Mouse (Mus musculus) hindbrain, embryonic 12.5 days (tissue): ENCODE measurements around the gene Sh3bgrl2. TPM values are rescaled to one million over a fixed set of nuclear protein-coding genes. Genes with fewer than 3 reads are reported as not detected.
A peak's percentile ranks its signal among the peaks of the same experiment; 100 is the strongest.

Experiments used
- ATAC-seq: fragments of 200-750 bp; cut with Nextera tagmentation; 2 replicates; pipeline ENCODE4 v1.8.0; 2017; ENCODE audit warnings: moderate TSS enrichment; ENCODE audit not compliant: low FRiP score
- H3K27ac ChIP-seq: fragments of 300-500 bp; sonication (generic); 2 replicates; pipeline ENCODE4 v1.5.1; 2016; ENCODE audit warnings: mild to moderate bottlenecking
- H3K27me3 ChIP-seq: fragments of 300-500 bp; sonication (generic); 2 replicates; pipeline ENCODE4 v1.6.1; 2016; ENCODE audit warnings: mild to moderate bottlenecking
- H3K36me3 ChIP-seq: fragments of 300-500 bp; sonication (generic); 2 replicates; pipeline ENCODE4 v1.6.1; 2016; ENCODE audit warnings: mild to moderate bottlenecking
- H3K4me1 ChIP-seq: fragments of 300-500 bp; sonication (generic); 2 replicates; pipeline ENCODE4 v1.6.1; 2016
- H3K4me2 ChIP-seq: fragments of 300-500 bp; sonication (generic); replicated peaks from 2 replicates; pipeline ENCODE4 v1.6.1; 2016; ENCODE audit warnings: mild to moderate bottlenecking
- H3K4me3 ChIP-seq: fragments of 300-500 bp; sonication (generic); 2 replicates; pipeline ENCODE4 v1.5.1; 2016; ENCODE audit warnings: mild to moderate bottlenecking
- H3K9ac ChIP-seq: fragments of 300-500 bp; sonication (generic); 2 replicates; pipeline ENCODE4 v1.6.1; 2016; ENCODE audit warnings: mild to moderate bottlenecking, moderate library complexity
- H3K9me3 ChIP-seq: fragments of 300-500 bp; sonication (generic); replicated peaks from 2 replicates; pipeline ENCODE4 v1.6.1; 2016; ENCODE audit warnings: mild to moderate bottlenecking
- WGBS: fragments of 180-500 bp; shearing (Covaris S2); methylation state at CpG from one replicate; pipeline ENCODE4 v1.1.7; 2016; 5-methylcytosine and 5-hydroxymethylcytosine counted together
- polyA plus RNA-seq: library from polyadenylated mRNA; unstranded; fragments of >200 nt; fragmentation: Nextera tagmentation; extraction: Ambion mirVana; gene quantifications from 2 replicates; pipeline ENCODE4 v1.2.1, GENCODE M21; 2016

Sh3bgrl2 gene
- polyA plus RNA-seq, 1 experiment from 2014 or later, result 8.1 TPM

DNA sequence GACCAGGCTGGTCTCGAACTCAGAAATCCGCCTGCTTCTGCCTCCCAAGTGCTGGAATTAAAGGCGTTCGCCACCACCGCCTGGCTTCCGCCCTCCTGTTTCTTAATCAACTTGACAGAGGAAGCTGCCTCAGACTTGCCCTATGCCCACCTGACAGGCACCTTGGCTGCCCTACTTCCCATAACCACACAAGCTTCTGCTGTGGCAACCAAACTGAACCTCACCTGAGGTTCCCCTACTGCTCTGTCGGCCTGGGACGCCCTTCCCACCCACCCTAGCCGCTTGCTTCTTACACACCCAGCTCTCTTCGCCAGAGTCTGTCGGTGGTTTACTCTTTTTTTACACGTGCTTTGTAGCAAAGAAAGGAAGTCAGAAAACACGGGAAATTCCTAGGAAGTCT lies 103.9 kb downstream of the Sh3bgrl2 start:
- WGBS, result 82% methylated on average over 13 of the region's 13 CpGs
- Histone ChIP-seq H3K4me1 (peaks cover 14% of the 10 kb centered on the region), H3K4me2 (no peak overlapping the region)

DNA sequence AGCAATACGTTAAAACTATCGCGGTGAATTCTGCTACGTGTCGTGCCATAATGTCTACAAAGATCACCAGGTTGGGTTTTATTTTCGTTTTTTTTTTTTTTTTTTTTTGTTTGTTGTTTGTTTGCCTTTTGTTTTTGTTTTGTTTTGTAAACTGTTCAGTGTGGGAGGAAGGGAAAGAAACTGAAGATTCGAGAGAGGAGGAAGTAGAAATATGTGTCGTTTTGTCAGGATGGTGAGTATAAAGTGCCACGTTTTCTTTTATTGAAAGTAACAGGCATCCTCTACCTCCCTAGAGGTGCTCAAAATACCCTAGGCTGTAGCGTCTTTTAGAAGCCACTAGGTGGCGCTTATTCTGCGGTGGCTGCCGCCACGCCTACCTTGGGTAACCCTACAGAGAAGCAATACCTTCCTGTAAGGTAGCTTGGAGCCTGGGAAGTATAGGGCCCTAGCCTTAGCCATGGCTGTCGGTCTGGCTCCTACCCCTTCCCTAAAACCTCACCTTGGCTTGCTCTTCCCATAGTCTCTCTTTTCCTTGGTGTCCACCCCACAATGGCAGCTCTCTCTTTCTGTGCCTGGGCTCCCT lies 104.6 kb downstream of the Sh3bgrl2 start:
- H3K36me3 ChIP-seq, result no peaks in the 10 kb centered on the region
- no peak overlapping the region for H3K27ac ChIP-seq
- H3K9ac ChIP-seq, result no peak overlapping the region
- no peaks in the 10 kb centered on the region for H3K27me3 ChIP-seq
- 38% methylated on average over 15 of the region's 15 CpGs for WGBS
- no peaks in the 10 kb centered on the region for H3K9me3 ChIP-seq
- ATAC-seq, result no peak
- H3K4me2 ChIP-seq, result no peak overlapping the region
- no peak overlapping the region for H3K4me3 ChIP-seq
- H3K4me1 ChIP-seq, result peaks cover 16% of the 10 kb centered on the region

More for the DNA sequence above, 103.9 kb downstream of the Sh3bgrl2 start:
- Histone ChIP-seq H3K9ac (no peak overlapping the region), H3K9me3 (no peaks in the 10 kb centered on the region), H3K27me3 (no peaks in the 10 kb centered on the region), H3K4me3 (no peak overlapping the region), H3K27ac (no peak overlapping the region), H3K36me3 (no peaks in the 10 kb centered on the region)
- ATAC-seq, result no peak

DNA sequence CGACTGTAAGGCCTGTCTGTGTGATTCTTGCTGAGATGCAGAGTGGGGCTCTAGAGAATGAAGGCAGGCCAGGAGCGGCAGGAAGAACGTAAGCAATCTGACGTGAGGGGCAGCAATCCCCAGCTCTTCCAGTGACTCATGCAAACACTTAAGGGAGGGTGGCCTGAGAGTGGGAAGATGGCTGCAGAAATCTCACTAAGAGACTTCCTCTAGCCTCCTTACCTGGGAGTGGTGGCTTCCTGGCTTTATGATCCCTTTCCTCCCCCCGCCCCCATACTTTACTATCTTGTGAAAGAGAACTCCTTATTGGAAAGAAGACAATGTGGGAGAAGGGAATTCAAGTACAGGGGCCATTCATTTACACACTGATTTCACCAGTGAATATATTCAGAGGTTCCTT lies 106.5 kb downstream of the Sh3bgrl2 start:
- Histone ChIP-seq H3K9me3 (no peaks in the 10 kb centered on the region), H3K27me3 (no peaks in the 10 kb centered on the region), H3K4me1 (0 out of 2 replicates have a peak, but pooled peaks cover 5% of the 10 kb centered on the region), H3K9ac (no peak overlapping the region), H3K4me2 (no peak overlapping the region), H3K27ac (no peak overlapping the region), H3K4me3 (no peak overlapping the region), H3K36me3 (no peaks in the 10 kb centered on the region)
- 68% methylated on average over 5 of the region's 5 CpGs for WGBS
- no peak for ATAC-seq

DNA sequence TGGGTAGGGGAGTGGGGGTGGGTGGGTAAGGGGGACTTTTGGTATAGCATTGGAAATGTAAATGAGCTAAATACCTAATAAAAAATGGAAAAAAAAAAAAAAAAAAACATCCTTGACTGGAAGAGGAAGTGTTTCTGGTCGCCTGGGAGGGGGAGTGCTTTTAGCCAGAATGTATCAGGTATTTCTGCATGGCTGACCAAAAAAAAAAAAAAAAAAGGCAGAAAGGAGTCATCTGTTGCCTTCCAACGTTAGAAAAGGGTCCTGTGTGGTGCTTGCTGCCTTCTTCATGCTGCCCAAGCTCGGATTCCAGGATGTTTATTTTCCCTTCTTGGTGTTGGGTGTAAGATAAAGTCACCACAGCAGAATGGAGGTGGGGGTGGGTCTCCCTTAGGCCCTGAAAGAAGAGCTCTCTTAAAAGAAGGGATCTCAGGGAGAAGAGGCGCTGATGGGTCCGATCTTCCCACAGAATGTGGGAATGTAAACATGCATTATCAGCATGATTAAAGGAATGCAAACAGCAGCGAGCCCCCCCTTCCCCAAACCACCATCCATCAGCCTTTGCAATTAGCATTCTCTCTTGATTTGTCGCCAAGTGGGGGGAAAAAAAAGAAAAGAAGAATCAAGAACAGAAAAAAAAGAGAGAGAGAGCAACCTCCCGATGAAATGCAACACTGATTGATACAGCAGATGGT lies 109.0 kb downstream of the Sh3bgrl2 start:
- 12% methylated on average over 8 of the region's 8 CpGs for whole genome bisulfite sequencing
- H3K27ac ChIP-seq, result peak overlapping the region; percentile 66

DNA sequence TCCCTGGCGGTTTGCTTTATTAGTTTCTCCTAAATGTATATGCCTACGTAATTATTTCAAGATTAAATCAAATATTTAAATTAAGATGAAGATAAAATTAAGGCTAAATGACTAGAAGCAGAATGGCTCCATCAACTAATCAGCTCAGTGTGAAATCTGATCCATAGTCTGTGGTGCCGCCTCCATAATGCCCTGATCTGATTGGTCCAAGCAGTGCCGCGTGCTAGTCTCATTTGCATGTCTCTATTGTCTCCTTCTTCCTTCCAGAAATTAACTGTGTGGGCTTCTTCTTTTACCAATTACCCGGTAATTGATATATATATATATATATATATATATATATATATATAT lies 109.5 kb downstream of the Sh3bgrl2 start:
- Histone ChIP-seq H3K9me3 (no peaks in the 10 kb centered on the region), H3K9ac (no peak overlapping the region), H3K36me3 (no peaks in the 10 kb centered on the region), H3K4me2 (peak overlapping the region; percentile 37), H3K4me3 (no peak overlapping the region), H3K4me1 (0 out of 2 replicates have a peak, but pooled peaks cover 5% of the 10 kb centered on the region), H3K27me3 (no peaks in the 10 kb centered on the region), H3K27ac (peak overlapping the region; percentile 66; the same call in 1 of the 2 replicates)
- 35% methylated on average over 6 of the region's 6 CpGs for WGBS
- peak; percentile 89 for ATAC-seq

More for the DNA sequence above, 109.0 kb downstream of the Sh3bgrl2 start:
- Histone ChIP-seq H3K4me1 (0 out of 2 replicates have a peak, but pooled peaks cover 5% of the 10 kb centered on the region), H3K4me2 (peak overlapping the region; percentile 37), H3K36me3 (no peaks in the 10 kb centered on the region), H3K27me3 (no peaks in the 10 kb centered on the region), H3K4me3 (no peak overlapping the region), H3K9ac (no peak overlapping the region), H3K9me3 (no peaks in the 10 kb centered on the region)
- peak; percentile 59; the same call in 1 of the 2 replicates for ATAC-seq

DNA sequence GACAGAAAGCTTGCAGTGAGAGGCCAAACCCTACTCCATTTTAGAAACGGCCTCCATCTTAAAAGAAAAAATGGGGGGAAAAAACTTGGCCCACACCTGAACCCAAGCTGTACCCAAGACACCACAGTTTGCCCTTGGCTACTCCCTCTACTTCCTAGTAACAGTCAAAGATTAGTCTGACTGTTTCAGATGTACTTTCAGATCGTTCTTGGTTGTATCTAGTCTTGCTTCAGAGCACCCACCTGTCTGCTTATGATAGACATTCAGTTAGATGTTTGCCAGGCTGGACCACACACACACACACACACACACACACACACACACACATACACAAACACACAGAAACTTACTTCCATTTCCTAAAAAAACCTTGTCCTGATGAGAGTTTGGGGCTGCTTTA lies 111.0 kb downstream of the Sh3bgrl2 start:
- Histone ChIP-seq H3K4me3 (no peak overlapping the region), H3K27me3 (no peaks in the 10 kb centered on the region), H3K9me3 (no peaks in the 10 kb centered on the region), H3K36me3 (no peaks in the 10 kb centered on the region), H3K4me2 (no peak overlapping the region), H3K4me1 (0 out of 2 replicates have a peak, but pooled peaks cover 5% of the 10 kb centered on the region), H3K9ac (no peak overlapping the region), H3K27ac (no peak overlapping the region)
- no peak for ATAC-seq
- 87% methylated on average over 2 of the region's 2 CpGs for WGBS

DNA sequence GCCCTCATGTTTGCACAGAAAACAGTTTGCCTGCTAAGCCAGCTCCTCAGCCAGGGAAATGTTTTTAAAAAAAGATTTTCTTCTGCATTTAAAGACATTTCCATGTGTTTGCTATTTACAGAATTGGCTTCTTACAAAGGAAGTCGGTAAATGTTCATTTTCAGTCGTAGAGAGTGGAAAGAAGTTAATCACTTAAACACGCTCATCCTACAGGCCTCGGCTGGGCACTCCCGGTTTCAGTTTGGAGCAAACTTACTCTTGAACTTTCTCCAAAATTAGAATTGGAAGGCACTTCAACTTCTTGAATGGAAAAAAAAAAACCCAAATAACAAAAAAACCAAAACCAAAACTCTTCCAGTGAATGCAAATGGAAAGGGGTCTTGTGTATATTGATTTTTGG lies 113.7 kb downstream of the Sh3bgrl2 start:
- no peak overlapping the region for H3K27ac ChIP-seq
- 92% methylated on average over 5 of the region's 5 CpGs for WGBS
- H3K36me3 ChIP-seq, result no peaks in the 10 kb centered on the region
- H3K4me2 ChIP-seq, result no peak overlapping the region
- peaks cover 9% of the 10 kb centered on the region; the same call in 1 of the 2 replicates for H3K4me1 ChIP-seq
- no peaks in the 10 kb centered on the region for H3K27me3 ChIP-seq
- no peak overlapping the region for H3K9ac ChIP-seq
- no peak for ATAC-seq
- no peak overlapping the region for H3K4me3 ChIP-seq
- no peaks in the 10 kb centered on the region for H3K9me3 ChIP-seq

DNA sequence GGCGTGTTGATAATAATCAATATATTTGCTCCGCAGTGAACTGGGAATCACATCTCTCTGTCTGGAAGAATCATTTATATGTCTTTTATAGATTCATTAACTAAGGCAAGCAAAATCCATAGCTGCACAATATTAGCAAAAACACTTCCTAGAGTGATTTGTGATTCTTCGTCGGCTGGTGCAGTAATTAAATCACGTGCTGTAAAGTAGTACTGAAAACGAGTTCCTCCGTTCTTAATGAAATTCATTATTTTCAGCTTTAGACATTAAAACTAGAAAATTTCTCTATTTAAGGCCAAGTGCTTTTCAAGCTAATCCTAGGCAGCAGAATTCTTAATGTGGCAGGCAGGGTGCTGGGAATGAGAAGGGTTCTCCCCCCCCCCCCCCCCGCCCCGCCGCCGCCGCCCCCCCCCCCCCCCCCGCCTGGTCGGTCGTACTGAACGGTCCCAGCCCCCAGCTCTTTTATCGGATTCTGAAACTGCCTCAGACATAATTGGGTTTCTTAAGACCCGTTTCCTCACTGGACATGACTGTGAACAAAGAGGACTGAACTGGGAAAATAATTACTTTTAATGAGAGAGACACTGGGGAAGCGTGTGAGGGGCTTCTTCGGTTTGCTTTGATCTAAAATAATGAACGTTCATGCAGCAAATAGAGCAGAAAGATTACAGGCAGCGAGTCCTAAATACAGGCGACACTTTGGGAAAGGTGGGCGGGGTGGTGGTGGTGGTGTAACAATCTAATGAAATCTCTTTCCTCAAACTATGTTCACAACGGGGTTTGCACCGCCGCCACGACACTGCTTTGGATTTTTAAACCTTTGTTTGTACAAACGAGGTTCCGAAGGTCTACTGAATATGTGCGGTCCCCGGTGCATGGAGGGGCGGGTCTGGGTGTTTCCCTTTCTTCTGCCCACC lies 116.1 kb downstream of the Sh3bgrl2 start:
- Histone ChIP-seq H3K9ac (peak overlapping the region; percentile 51; the same call in 1 of the 2 replicates), H3K4me1 (peaks cover 4% of the 10 kb centered on the region; the same call in 1 of the 2 replicates), H3K27me3 (no peaks in the 10 kb centered on the region), H3K9me3 (no peaks in the 10 kb centered on the region), H3K27ac (peak overlapping the region; percentile 79), H3K36me3 (no peaks in the 10 kb centered on the region), H3K4me3 (peak overlapping the region; percentile 34), H3K4me2 (peak overlapping the region; percentile 50)
- ATAC-seq, result peak; percentile 74
- 17% methylated on average over 25 of the region's 33 CpGs for WGBS

DNA sequence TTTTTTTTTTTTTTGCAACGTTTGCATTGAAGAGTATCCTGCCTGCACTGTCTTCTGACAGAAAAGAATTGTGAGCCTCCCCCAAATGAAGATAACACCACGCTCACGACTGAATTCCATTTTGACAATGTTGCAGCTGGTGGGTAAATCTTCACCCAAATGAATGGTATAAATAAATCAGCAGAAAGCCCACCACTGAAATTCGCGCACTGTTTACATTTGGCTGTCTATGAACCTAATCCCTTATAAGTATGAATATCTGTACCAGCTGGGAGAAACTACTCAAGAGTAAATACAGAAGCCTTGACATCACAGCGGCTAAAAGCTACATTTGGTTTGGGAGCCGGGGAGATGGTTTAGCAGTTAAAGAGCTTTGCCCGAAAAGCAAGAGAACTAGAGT lies 116.8 kb downstream of the Sh3bgrl2 start:
- ATAC-seq, result peak; percentile 15; the same call in 1 of the 2 replicates
- Histone ChIP-seq H3K27me3 (no peaks in the 10 kb centered on the region), H3K36me3 (no peaks in the 10 kb centered on the region), H3K4me2 (peak overlapping the region; percentile 50), H3K4me3 (0 out of 2 replicates have a peak overlapping the region, but pooled peaks have one; percentile 34), H3K4me1 (peaks cover 4% of the 10 kb centered on the region; the same call in 1 of the 2 replicates), H3K9ac (no peak overlapping the region), H3K9me3 (no peaks in the 10 kb centered on the region), H3K27ac (peak overlapping the region; percentile 79; the same call in 1 of the 2 replicates)
- WGBS, result 52% methylated on average over 8 of the region's 8 CpGs

DNA sequence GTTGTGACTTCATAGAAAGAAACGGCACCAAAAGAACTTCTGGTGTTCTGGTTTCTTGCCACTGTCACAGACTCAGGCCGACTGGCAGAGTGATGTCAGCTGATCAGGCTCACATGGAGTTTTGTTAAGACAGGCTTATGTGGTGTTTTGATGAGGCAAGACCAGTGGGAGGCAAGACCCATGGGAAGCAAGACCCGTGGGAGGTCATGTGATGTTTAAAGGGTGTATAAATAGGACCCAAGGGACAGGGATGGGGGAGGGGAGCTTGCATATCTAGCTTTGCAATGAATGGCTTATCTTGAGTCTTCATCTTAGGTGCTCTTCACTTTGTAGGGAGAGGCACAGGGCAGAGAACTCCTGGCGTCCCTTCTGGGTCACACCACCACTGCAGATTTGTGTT lies 118.9 kb downstream of the Sh3bgrl2 start:
- Histone ChIP-seq H3K27me3 (no peaks in the 10 kb centered on the region), H3K9me3 (no peaks in the 10 kb centered on the region), H3K27ac (no peak overlapping the region), H3K9ac (no peak overlapping the region), H3K4me1 (peaks cover 4% of the 10 kb centered on the region; the same call in 1 of the 2 replicates), H3K36me3 (no peaks in the 10 kb centered on the region), H3K4me3 (no peak overlapping the region), H3K4me2 (no peak overlapping the region)
- no peak for ATAC-seq
- 65% methylated on average over 4 of the region's 4 CpGs for WGBS

DNA sequence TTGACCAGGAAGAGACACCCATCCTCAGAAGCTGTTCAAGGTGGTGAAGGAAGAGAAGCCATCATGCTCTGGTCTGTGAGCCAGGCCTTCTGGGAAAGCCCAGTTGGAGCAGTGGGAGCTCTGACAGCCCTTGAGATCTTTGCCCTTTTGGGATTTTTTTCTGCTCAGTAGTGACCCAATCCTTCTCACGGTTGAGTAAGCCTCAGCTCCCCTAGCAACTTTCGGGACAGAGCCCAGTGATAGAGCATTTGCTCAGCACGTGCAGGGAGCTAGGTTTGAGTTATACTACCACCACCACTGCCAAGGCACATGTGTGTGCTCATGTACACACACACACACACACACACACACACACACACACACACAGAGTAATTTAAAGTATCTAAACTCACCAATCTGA lies 131.5 kb downstream of the Sh3bgrl2 start:
- H3K27me3 ChIP-seq, result no peaks in the 10 kb centered on the region
- no peak for ATAC-seq
- WGBS, result 57% methylated on average over 3 of the region's 3 CpGs

More for the DNA sequence above, 131.5 kb downstream of the Sh3bgrl2 start:
- Histone ChIP-seq H3K4me3 (no peak overlapping the region), H3K4me1 (no peaks in the 10 kb centered on the region), H3K9me3 (no peaks in the 10 kb centered on the region), H3K36me3 (no peaks in the 10 kb centered on the region), H3K4me2 (no peak overlapping the region), H3K27ac (no peak overlapping the region), H3K9ac (no peak overlapping the region)
